Mouse (Mus musculus) urinary bladder, adult 18-20 months (tissue): Measurements from ENCODE around the gene Rft1.
A peak's percentile ranks its signal among the peaks of the same experiment; 100 is the strongest.

Experiments used
- DNase-seq, 2 experiments: peaks; one replicate each; pipeline ENCODE4 v3.0.0; 2022; ENCODE audit warnings: low spot score in 2 of 2, mixed read lengths in 2 of 2

Rft1 gene

GRCm38 (mm10) chr14:30653943-30654659 is at the start of gene Rft1:
Rft1 (plus strand) TSS chr14:30654360.
- DNase-seq: peak; percentile 98 to 99

GRCm38 (mm10) chr14:30606817-30607216 is 47.3 kb upstream of the Rft1 start:
- DNase-seq: no peak

GRCm38 (mm10) chr14:30607696-30608095 is 46.5 kb upstream of the Rft1 start:
- DNase-seq: no peak

GRCm38 (mm10) chr14:30608176-30608575 is 46.0 kb upstream of the Rft1 start:
- no peak for DNase-seq

GRCm38 (mm10) chr14:30609499-30609898 is 44.7 kb upstream of the Rft1 start:
- DNase-seq: no peak

- no peak for DNase-seq
Measured at GRCm38 (mm10) chr14:30610304-30610703, 43.9 kb upstream of the Rft1 start.

GRCm38 (mm10) chr14:30610940-30611339 is 43.2 kb upstream of the Rft1 start:
- no peak for DNase-seq

- DNase-seq: peak; percentile 67 to 80
Measured at GRCm38 (mm10) chr14:30612523-30612922, 41.6 kb upstream of the Rft1 start.

- no peak for DNase-seq
Measured at GRCm38 (mm10) chr14:30612962-30613715, 41.0 kb upstream of the Rft1 start.

- no peak for DNase-seq
Measured at GRCm38 (mm10) chr14:30616751-30617150, 37.4 kb upstream of the Rft1 start.

GRCm38 (mm10) chr14:30618746-30619275 is 35.3 kb upstream of the Rft1 start:
- DNase-seq: no peak

- DNase-seq: no peak
Measured at GRCm38 (mm10) chr14:30619982-30620578, 34.1 kb upstream of the Rft1 start.

GRCm38 (mm10) chr14:30622130-30622529 is 32.0 kb upstream of the Rft1 start:
- DNase-seq: no peak

- DNase-seq: no peak
Measured at GRCm38 (mm10) chr14:30622556-30622955, 31.6 kb upstream of the Rft1 start.

- DNase-seq: peak; percentile 29 to 32
Measured at GRCm38 (mm10) chr14:30624277-30624721, 29.9 kb upstream of the Rft1 start.

- DNase-seq: peak; percentile 42 to 58
Measured at GRCm38 (mm10) chr14:30625131-30625807, 28.9 kb upstream of the Rft1 start.

- peak; percentile 79 to 86 for DNase-seq
Measured at GRCm38 (mm10) chr14:30625856-30626726, 28.1 kb upstream of the Rft1 start, which contains the start of gene Prkcd. Prkcd (minus strand) TSS chr14:30626210.

- no peak for DNase-seq
Measured at GRCm38 (mm10) chr14:30626756-30627742, 27.1 kb upstream of the Rft1 start.

- DNase-seq: no peak
Measured at GRCm38 (mm10) chr14:30628235-30628634, 25.9 kb upstream of the Rft1 start.
